Mouse (Mus musculus) kidney, adult 2 months (tissue): ENCODE measurements around the gene Ccdc162.

Experiments used
- CTCF ChIP-seq: fragments of 200-500 bp; conservative IDR thresholded peaks from 2 replicates; pipeline ENCODE4 v1.5.1; 2011; ENCODE audit warnings: low read depth, mild to moderate bottlenecking, control low read depth, low read length, moderate library complexity, mixed read lengths; ENCODE audit not compliant: insufficient read depth, insufficient read length
- POLR2A ChIP-seq: fragments of 200-500 bp; IDR thresholded peaks from one replicate; pipeline ENCODE4 v1.6.1; 2011; ENCODE audit warnings: low read depth, low read length, control low read depth

GRCm38 (mm10) chr10:41537983-41538330, 178.5 kb downstream of the Ccdc162 start:
- no peak for TF ChIP-seq POLR2A
- TF ChIP-seq CTCF = no peak
